Mouse (Mus musculus) layer of hippocampus, postnatal 14 days (tissue): Measurements from ENCODE around the gene Cacnb4. TPM values are rescaled to one million over a fixed set of nuclear protein-coding genes. Genes with fewer than 3 reads are reported as not detected.

ENCODE experiments used
- DNase-seq, 2 experiments: peaks; one replicate each; pipeline ENCODE4 v3.0.0; 2021 to 2022; ENCODE audit warnings: low spot score in 2 of 2, mixed read lengths in 1 of 2
- total RNA-seq, 2 experiments: library from RNA; stranded (reverse); gene quantifications; 2 replicates each; pipeline ENCODE4 v1.2.3; 2021

Gene Cacnb4
- total RNA-seq, 2 experiments from 2014 or later: 61.0 to 72.8 TPM

DNA sequence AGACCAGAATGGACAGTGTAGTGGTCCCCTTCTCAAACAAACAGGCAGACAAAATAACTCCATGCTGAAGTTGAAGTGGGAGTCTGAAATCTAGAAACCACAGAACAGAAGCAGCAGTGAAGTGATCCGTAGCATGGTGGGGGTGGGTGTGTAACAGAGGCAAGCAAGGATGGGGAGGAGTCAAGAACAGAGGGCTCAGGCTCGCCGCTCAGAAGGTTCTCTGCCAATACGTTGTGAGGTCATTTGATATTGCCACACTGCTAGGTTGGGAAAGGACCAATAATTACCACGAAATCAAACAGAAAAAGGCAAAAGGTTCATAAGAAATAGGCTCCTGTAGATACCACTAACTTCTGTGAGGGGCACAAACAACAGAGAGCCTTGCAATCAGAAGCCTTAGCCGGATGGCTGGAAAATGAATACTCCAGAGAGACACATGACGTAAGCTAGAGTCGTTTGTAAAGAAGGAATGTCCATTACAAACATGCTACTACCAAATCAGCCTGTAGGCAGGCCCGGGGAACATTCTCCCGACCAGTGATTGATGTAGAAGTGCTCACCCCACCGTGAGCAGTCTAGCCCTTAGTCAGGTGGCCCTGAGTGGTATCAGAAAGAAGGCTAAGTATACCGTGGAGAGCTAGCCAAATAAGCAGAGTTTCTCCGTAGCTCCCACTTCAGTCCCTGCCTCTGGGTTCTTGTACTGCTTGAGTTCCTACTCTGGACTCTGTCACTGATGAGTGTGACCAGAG, 199.7 kb downstream of the Cacnb4 start:
- no peak for DNase-seq

DNA sequence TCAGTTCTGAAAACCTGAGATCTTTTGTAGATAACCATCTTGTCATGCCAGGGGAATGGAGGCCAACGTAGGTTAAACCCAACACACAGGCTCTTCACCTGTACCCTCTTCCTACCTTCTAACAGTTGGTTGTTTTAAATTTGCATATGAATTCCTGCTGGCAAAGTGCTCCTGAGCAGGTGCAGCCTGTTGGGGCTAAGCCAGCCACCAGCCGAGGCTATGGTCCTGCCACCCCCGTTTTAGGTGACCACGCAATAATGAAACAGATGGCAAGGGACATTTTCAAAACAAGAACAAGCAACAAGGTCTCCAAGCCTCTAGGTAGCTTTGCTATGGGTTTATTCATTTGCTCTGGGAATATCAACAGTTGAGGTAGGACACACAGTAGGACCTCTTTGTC, 200.8 kb downstream of the Cacnb4 start:
- no peak for DNase-seq

DNA sequence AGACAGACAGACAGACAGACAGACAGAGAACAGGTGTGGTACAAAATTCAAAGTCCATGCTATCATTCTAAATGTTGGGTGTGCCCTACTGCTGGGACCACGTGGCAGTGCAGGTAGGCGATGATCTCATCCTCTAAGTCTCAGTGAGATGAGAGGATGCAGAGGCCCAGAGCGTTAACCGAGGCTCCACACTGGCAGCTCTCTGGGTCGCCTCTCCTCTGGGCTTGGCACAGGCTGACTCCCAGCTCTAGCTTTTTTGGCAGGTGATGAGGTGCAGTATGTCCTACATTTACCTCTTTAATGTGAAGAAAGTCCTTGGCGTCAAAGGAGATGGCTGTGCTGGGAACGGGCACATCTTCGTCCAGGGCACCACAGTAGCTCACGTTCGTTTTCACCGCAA, 202.1 kb downstream of the Cacnb4 start:
- DNase-seq: no peak

DNA sequence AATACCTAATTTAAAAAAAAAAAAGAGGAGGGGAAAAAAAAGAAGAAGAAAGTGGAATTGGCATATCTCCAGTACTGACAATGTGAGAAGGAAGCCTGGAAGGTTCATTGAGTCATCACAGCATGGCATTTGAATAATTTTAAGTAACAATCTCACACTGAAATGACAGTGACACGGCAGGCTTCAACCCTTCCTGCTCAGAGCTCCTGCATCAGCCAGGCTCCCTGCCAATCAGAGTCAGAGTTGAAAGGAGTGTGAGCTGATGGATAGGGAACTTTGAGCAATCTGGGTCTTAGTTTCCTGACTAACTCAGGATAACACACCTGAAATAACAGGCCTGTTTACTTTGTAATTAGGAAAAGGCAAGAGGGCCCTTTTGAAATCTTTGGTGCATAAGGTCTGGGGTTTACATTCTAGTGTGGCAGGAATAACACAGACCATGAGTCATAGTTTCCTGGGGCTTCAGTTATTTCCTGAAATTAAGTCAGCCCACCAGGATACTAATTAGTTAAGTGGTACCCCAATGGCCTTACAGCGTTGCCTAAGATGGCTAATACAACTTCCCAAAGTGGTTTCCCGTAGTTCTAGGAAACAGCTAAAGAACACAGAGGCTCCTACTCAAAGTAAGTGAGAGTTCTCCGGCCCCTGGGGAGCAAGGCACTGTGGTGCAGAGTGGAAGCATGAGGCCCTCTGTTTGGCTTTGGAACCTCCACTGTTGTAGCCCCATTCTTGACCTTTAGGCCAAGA, 204.9 kb downstream of the Cacnb4 start:
- no peak for DNase-seq

DNA sequence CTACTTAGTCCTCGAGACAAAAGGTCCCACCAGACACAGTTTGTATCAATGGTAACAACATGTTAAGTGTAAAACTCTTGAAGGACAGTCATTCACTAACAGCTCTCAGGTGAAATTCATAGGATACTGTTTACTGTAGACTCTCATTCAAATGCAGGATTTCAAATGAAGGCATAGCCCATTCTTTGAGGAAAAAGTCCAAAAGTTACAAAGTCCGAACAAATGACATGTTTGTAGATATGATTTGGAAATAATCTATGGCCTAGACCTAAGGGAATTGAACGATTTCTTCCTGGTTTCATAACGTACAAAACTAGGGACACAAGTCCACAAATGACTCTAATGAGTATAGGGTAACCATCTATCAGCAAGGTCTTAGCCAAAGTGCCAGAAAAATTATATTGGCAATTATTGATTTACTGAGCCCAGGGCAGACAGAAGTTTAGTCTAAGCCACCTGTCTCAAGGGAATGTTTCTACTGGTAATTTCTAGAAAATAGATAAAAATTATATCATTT, 206.5 kb downstream of the Cacnb4 start:
- no peak for DNase-seq

DNA sequence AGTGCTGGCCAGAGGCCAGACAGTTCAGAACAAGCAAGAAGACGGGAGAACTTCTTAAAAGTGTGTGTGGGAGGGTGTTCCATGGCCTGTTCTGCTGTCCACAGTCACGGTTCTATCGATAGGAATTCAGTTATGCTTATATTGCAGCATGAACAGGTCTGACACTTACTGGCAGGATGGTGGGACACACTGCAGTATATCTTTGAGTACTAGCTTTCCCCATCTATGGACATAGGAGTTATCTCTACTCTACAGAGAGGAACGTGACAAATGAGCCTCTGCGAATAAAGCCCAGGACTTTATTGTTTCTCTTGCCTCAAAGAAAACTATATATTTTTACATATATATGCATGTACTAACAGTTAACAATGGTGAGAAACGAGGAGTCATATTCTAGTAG, 209.0 kb downstream of the Cacnb4 start:
- DNase-seq: no peak

GRCm38 (mm10) chr2:52461206-52461967, 215.2 kb downstream of the Cacnb4 start:
- peak; percentile 21 to 59 for DNase-seq

DNA sequence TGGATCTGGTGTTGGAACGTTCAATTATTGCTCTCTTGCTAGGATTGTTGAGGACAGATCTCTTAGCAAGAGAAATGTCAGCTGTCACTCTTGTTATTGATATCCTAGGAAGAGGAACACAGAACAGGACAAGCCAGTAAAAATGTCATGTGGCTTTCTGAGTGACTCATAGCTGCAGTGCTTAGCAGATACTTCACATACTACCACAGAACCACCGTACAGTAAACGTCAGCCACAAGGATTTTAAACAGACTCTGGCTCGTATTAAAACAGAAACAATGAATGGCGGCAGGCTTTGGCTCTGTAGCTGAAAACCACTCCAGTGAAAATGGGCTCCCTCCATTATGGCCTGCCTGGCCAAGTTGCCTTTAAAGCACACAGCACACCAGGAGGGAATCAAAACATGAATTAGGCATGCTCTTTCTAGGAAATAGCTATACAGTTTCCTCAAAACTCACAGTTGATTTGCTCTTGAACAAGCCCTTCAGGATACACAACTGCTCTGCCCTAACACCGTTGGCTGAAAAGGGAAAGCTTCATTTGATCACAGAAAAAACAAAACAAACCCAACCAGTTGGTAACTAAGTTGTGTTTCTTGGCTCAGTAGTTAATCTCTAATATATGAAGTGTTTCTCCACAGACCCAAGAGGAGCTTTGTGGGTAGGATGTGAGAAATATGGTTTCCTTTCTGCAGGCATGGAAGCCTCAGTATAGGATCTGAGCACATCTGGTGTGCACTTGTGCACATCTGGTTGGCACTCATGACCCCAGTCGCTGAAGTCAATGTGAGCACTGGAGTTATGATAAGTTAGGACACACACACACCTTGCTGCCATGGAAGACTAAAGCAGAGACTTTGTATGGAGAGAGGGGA, 220.8 kb downstream of the Cacnb4 start:
- no peak for DNase-seq

GRCm38 (mm10) chr2:52449818-52450217, 226.8 kb downstream of the Cacnb4 start:
- DNase-seq: no peak

DNA sequence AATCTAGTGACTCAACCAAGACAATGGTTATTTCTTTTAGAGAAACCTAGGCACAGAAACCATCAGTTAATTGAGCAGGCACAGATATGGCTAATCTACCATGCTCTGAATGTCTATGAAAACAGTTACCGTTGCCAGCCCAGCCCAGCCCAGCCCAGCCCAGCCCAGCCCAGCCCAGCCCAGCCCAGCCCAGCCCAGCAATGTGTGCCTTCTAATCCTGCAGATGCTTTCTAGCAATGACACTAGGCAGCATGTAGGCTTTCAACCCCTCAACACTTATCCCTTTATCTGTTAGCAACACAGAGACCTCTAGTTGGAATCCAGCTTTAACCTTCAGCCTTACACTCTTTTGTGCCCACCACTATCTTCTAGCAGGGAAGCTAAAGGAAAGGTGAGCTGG, 227.7 kb downstream of the Cacnb4 start:
- DNase-seq: no peak

DNA sequence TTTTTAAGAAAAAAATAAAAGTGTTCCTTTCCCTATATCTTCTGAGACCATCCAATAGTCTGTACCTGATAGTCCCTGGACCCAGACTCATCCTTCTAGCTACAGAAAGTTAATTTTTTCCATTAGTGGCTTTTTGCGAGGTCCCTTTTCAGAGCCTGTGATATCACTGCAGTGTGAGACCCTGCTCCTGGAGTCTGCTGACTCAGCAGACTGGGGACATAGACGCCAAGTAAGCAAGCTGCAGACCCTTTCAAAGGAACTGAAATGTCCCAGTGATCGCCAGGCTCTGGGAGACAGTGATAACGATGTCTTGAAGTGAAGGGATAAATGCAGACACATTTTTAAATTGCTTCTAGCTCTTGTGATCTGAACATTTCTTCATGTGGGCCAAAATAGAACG, 230.0 kb downstream of the Cacnb4 start:
- no peak for DNase-seq

DNA sequence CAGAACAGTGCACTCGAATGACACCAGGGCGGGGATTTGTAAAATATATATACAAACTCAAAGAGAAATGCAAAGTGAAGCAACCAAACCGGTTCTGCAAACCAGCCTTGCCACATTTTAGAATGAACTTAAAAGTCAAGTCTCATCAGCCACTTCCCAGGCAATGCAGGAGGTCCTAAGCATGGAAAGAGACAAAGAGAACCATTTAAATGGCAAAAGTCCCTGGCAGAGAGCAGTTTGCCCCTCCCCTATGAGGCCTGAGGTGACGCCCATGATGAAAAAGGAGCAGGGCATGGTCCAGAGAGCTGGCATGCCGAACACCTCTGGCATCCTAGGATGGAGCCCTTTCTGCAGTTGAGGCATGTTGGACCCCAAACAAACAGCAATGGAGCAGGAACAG, 234.5 kb downstream of the Cacnb4 start:
- no peak for DNase-seq

DNA sequence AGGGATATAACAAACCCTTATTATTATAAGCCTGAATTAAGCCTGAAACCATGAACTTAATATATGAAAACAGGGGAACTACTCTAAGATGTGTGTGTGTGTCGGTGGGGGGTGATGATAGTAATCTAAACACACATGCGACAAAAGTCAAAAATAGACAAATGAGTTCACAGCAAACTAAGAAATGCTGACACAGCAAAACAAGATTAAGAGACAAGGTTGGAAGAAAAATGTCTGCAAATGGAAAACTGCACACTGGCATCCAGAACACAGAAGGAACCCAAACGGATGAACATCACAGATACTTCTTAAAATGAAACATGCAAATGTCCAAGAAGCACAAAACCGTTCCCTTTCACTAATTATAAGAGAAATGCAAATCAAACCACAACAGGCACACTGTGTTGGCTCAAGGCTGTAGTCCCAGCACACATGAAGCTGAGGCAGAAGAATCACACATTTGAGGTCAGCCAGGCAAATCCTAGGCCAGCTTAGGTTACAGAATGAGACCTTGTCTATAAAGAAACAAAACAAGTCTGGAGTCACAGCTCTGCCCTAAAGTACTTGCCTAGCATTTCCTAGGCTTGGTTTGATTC, 236.1 kb downstream of the Cacnb4 start:
- DNase-seq: no peak

GRCm38 (mm10) chr2:52438437-52438836, 238.2 kb downstream of the Cacnb4 start:
- DNase-seq: no peak

DNA sequence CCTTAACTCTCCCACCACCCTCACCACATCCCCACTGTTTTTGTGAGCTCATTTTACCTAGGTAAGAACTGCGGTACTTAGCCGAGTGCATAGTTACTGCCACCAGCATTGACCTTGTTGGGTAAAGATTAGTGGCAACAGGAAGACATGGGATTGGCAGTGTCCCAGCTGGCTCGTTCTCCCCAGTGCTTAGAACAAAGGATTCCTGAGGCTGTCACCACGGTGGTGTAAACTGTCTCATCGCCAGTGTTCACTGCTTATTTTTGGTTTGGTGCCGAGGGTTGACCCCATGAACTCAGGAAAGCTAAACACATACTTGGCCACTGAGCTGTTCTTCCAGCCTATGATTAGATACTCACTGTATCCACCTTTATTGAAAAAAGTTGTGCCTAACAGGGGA, 238.6 kb downstream of the Cacnb4 start:
- no peak for DNase-seq

DNA sequence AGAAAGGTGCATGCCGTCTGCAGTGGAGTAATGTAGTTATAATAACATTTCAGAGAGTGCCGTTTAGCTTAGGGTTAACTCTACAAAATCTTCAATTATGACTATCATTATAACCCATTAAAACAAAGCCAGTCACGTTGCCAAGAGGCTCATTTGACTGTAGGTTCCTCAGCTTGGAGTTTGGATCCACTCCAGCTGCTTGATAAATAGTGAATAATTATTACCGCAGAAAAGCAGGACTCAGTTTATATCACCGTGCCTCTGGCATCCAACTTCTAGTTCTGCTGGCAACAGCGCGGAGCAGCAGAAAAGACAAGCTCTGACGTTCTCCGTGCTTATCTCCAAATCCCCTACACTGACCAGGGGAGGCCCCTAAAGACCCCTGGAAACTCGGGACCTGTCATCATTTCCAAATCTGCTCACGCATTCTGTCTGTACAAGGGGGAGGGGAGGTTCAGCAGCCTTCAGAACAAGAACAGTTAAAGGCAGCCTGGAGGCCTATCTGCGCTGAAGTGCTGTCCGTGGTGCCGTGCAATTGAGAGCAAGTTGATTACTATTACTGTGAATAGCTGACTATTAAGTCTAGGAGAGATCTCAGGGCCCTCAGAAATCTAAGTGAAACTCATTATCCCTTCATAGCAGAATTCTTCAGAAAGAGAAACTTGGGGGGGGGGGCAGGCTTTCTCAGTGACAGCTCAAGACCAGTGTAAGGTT, 240.6 kb downstream of the Cacnb4 start:
- no peak for DNase-seq

DNA sequence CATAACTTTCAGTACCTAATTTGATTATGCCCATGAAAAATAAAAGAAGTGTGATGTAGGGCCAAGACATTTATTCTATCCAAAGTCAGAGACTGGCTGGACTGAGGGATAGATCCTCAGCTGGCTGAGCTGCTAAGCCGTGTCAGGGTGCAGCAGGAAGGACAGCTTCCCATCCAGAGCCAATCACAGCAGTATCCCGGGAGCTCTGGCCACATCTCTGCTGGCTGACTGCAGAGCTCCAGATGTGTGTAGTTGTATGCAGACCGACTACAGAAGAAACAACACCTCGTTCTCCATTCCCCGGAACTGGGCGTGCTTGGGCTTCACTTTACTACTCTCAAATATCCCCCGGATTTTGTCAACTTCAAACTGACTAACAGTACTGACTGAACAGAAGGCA, 243.3 kb downstream of the Cacnb4 start:
- DNase-seq: no peak

GRCm38 (mm10) chr2:52427383-52427782, 249.2 kb downstream of the Cacnb4 start:
- no peak for DNase-seq

DNA sequence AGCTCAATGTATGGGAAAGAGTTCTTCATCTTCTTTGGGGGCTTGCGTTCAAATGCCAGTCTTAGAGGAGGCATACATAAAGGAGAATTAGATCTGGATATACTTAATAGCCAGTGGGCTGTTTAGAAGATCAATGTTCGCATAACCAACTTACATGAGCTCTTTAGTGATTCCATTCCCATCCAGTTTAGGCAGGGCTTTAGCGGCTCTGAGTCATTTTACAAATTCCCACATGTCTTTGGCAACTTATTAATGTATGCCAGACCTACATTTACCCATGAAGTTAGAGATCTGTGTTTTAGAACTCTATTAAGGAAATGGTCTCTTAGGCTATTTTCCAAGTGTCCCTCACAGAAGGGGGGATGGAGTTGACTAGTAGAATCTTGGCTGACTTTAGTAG, 250.6 kb downstream of the Cacnb4 start:
- DNase-seq: no peak

DNA sequence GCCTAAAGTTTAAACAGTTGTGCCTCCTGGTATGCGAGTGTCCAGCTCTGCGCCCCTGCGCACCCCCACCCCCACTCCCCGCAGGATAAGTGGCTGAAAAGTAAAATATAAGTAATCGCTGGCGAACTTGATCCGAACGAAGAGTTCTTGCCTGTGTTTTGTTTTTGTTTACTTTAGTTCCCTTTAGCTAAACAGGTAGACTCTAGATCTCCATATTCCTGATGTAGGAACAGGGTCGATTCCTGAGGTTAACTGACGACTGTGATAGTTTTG, 251.2 kb downstream of the Cacnb4 start:
- no peak for DNase-seq
